Mouse (Mus musculus): ENCODE data around the gene Padi3. TPM values are rescaled to one million over a fixed set of nuclear protein-coding genes. Genes with fewer than 3 reads are reported as not detected.

Gene Padi3
- polyA plus RNA-seq, 1 experiment from 2014 or later: 0.14 TPM

DNA sequence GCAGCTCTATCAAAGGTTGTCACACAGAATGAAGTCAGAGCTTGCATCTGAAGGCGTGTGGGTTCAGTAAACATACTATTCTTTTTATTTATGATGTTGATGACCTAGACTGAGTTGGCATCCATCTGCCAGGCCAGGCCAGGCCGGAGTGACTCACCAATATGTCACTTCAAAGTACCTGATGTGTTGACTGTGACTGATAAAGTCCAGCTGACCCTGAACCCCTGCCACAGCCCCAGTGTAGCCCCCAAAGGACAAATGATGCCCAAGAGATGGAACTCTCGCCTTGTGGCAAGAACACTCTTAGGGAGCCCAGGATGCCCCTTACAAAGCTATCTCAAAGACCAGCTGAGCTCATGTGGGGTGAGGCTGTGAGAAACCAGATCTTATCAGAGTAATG, 54.6 kb downstream of the Padi3 start:
- Histone ChIP-seq H3K9ac (no peak overlapping the region), H3K27ac (no peak overlapping the region), H3K4me2 (no peak overlapping the region), H3K27me3 (no peaks in the 10 kb centered on the region), H3K9me3 (replicated peaks) (no peaks in the 10 kb centered on the region), H3K36me3 (no peaks in the 10 kb centered on the region), H3K4me3 (no peak overlapping the region), H3K4me1 (replicated peaks) (peaks cover 12% of the 10 kb centered on the region)
- WGBS: 73% methylated on average over 3 of the region's 3 CpGs
- ATAC-seq (replicated peaks; ENCODE audit: insufficient number of reproducible peaks, insufficient read depth, low FRiP score, low read depth): no peak

DNA sequence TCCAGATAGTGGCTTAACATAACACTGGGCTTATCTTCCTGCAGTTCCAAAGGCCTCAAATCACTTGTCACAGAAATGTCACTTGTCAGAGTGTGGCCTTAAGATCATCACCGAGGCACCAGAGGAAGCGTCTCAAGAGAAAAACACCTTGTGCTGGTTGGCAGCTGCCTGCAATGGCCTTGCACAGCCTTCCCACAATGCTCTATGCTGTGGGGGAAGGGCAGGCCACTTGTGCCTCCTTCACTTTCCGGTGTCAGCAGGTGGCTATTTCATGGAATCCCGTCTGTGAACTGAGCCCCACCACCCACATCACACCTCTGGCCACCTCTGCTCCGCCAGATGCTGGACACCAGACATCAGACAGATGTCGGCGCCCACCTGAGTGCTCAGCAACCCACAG, 57.1 kb downstream of the Padi3 start:
- Histone ChIP-seq H3K27ac (peak overlapping the region; percentile 58), H3K9me3 (replicated peaks) (no peaks in the 10 kb centered on the region), H3K9ac (no peak overlapping the region), H3K4me3 (no peak overlapping the region), H3K27me3 (no peaks in the 10 kb centered on the region; the same call in 1 of the 2 replicates), H3K4me1 (replicated peaks) (peaks cover 26% of the 10 kb centered on the region), H3K36me3 (no peaks in the 10 kb centered on the region), H3K4me2 (no peak overlapping the region)
- no peak for ATAC-seq (replicated peaks; ENCODE audit: insufficient number of reproducible peaks, insufficient read depth, low FRiP score, low read depth)
- WGBS: 38% methylated on average over 7 of the region's 7 CpGs

DNA sequence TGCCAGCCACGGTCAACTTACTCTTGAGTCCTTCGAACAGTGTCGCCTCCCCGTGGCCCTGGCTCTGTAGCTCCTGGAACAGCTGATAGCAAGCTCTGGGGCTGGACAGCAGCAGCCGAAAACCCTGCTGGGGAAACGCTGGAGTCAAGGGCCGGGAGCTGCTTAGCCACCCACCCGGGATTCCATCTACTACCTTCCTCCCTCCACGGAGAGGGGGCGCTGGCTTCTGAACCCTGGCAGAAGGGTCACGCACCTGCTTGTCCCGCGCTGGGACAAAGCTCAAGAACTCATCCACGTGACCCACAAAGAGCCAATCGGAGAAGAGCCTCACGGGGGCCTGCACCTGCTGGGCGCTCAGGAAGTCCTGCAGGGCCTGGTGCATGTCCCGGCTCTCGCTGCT, 60.1 kb downstream of the Padi3 start:
- Histone ChIP-seq H3K36me3 (no peaks in the 10 kb centered on the region), H3K9me3 (replicated peaks) (no peaks in the 10 kb centered on the region), H3K27ac (no peak overlapping the region), H3K4me3 (peak overlapping the region; percentile 27; the same call in 1 of the 2 replicates), H3K9ac (peak overlapping the region; percentile 34; the same call in 1 of the 2 replicates), H3K27me3 (no peaks in the 10 kb centered on the region; the same call in 1 of the 2 replicates), H3K4me1 (replicated peaks) (peaks cover 34% of the 10 kb centered on the region), H3K4me2 (peak overlapping the region; percentile 53)
- WGBS: 8% methylated on average over 19 of the region's 19 CpGs
- no peak for ATAC-seq (replicated peaks; ENCODE audit: insufficient number of reproducible peaks, insufficient read depth, low FRiP score, low read depth)

DNA sequence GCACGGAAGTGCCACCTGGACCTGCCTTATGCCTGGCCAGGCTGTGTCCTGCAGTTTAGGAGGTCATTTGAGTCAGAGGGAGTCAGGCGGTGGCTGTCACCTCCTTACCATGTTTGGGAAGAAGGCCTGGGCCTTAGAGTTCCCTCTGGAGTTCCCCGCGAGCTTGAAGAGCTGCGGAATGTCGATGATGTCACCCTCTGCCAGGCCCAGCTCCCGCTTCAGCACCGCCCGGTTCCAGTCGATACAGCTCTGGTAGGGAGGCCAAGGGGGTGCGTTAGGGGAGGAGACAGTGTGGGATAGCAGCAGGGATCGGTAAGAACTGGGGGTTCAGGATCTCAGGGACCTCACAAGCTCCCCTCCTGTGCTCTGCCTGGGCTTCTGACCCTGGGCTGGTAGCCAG, 62.5 kb downstream of the Padi3 start:
- Histone ChIP-seq H3K36me3 (no peaks in the 10 kb centered on the region), H3K27ac (peak overlapping the region; percentile 84), H3K9ac (peak overlapping the region; percentile 40), H3K4me2 (peak overlapping the region; percentile 37), H3K4me1 (replicated peaks) (peaks cover 26% of the 10 kb centered on the region), H3K9me3 (replicated peaks) (no peaks in the 10 kb centered on the region), H3K27me3 (peaks cover 4% of the 10 kb centered on the region; the same call in 1 of the 2 replicates), H3K4me3 (peak overlapping the region; percentile 20; the same call in 1 of the 2 replicates)
- 13% methylated on average over 12 of the region's 12 CpGs for WGBS
- peak; percentile 79 for ATAC-seq (replicated peaks; ENCODE audit: insufficient number of reproducible peaks, insufficient read depth, low FRiP score, low read depth)

DNA sequence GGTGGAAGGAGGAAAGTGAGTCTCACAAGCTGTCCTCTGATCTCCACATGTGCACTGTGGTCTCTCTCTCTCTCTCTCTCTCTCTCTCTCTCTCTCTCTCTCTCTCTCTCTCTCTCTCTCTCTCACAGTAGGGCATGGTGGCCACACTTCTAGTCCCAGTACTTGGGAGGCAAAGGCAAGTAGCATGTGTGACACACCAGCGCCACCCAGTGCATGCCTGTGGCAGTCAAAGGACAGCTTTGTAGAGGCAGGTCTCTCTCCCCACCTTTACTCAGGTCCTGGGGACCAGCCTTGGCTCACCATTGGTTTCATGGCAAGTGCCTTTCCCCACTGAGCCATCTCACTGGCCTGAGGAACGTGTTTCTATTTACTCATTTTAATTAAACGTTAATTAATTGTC, 65.8 kb downstream of the Padi3 start:
- H3K4me1 ChIP-seq (replicated peaks): peaks cover 16% of the 10 kb centered on the region
- H3K4me3 ChIP-seq: no peak overlapping the region
- H3K9me3 ChIP-seq (replicated peaks): no peaks in the 10 kb centered on the region
- 26% methylated on average over 3 of the region's 3 CpGs for WGBS
- H3K4me2 ChIP-seq: no peak overlapping the region
- H3K36me3 ChIP-seq: no peaks in the 10 kb centered on the region
- no peak overlapping the region for H3K9ac ChIP-seq
- H3K27me3 ChIP-seq: peaks cover 4% of the 10 kb centered on the region; the same call in 1 of the 2 replicates
- ATAC-seq (replicated peaks; ENCODE audit: insufficient number of reproducible peaks, insufficient read depth, low FRiP score, low read depth): no peak
- no peak overlapping the region for H3K27ac ChIP-seq

DNA sequence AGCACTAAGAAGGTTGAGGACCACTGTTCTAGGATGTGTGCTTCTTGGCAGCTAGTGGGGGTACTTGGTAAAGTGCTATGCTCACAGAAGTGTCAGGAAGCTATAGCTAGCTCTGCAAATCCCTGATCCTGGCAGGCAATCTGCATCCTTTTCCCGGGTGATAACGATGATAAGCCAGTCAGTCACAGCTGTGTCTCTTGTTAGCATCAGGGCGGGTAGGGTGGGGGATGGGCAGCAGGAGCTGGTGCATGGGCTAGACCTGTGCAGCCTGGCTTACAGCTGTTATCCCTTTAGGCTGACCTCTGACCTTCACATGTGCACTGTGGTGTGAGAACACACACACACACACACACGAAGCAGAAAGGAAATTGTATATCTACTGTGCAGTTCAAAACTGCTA, 67.4 kb downstream of the Padi3 start:
- Histone ChIP-seq H3K27me3 (peaks cover 4% of the 10 kb centered on the region; the same call in 1 of the 2 replicates), H3K36me3 (no peaks in the 10 kb centered on the region), H3K4me1 (replicated peaks) (peaks cover 8% of the 10 kb centered on the region), H3K4me2 (no peak overlapping the region), H3K4me3 (no peak overlapping the region), H3K9ac (no peak overlapping the region), H3K9me3 (replicated peaks) (no peaks in the 10 kb centered on the region), H3K27ac (no peak overlapping the region)
- ATAC-seq (replicated peaks; ENCODE audit: insufficient number of reproducible peaks, insufficient read depth, low FRiP score, low read depth): no peak
- 22% methylated on average over 4 of the region's 4 CpGs for WGBS

DNA sequence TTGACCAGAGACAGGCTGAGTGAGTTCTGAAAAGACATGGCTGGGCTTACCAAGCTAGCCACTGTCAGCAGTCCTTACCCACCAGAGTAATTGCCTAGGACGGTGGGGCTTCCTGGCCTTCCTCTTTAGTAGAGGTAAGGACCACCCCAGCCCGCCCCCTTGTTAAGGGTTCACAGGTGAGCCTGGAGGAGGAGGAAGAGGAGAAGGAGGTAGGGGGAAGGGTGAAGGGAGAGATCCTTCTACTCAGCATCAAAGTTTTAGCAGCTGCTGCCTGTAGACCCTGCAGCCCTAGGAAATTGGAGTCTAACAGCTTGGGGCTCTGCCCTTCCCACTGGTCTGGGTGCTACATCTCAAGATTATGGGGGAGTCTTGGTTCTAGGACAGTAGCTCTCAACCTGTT, 67.9 kb downstream of the Padi3 start, which contains the start of gene Padi6:
Gene Padi6, minus strand, starts transcription at position 101 of the 400 bp plus-strand sequence.
- H3K4me1 ChIP-seq (replicated peaks): peaks cover 3% of the 10 kb centered on the region
- H3K36me3 ChIP-seq: no peaks in the 10 kb centered on the region
- H3K9ac ChIP-seq: no peak within 1 kb of the TSS
- no peak within 1 kb of the TSS for H3K27ac ChIP-seq
- no peak within 1 kb of the TSS for H3K4me2 ChIP-seq
- no peak within 1 kb of the TSS for H3K4me3 ChIP-seq
- WGBS: 55% methylated on average over 2 of the region's 2 CpGs
- peaks cover 4% of the 10 kb centered on the region; the same call in 1 of the 2 replicates for H3K27me3 ChIP-seq
- H3K9me3 ChIP-seq (replicated peaks): no peaks in the 10 kb centered on the region
- no peak for ATAC-seq (replicated peaks; ENCODE audit: insufficient number of reproducible peaks, insufficient read depth, low FRiP score, low read depth)

DNA sequence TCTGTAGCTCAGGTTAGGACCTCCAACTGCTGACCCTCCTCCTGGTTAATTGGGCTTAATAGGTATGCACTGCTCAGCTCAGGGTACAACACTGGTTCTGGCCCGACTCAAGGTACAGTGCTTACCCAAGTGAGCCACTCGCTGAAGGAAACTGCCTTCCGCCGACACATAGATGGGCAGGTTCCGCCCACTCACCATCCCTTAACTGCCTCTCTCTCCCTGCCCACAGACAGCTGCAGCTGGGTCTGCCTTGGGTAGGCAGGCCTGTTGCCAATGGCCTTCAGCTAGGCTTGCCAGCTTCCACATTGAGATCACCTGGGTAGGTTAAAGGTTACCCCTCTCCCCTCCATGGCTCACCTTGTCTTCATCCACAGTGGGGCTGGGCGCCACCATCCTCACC, 69.0 kb downstream of the Padi3 start:
- no peaks in the 10 kb centered on the region for H3K4me1 ChIP-seq (replicated peaks)
- WGBS: 74% methylated on average over 6 of the region's 6 CpGs

DNA sequence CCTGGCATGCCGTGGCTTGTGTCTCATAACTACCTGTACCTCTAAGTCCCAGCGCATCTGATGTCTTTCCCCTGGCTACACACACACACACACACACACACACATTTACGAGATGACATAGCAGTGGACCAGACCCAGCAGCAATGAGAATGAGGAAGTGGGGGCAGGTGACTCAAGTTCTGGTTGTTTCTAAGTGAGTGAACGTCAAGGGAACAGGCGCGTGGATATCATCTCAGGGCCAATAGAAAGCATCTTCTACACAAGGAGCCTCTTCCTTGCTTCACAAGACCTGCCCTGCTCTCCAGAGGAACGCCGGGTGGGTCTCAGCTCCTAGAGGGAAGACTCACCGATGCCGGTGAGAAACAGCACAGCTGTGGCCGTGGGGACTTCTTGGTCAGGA, 69.8 kb downstream of the Padi3 start:
- no peak overlapping the region for H3K27ac ChIP-seq
- ATAC-seq (replicated peaks; ENCODE audit: insufficient number of reproducible peaks, insufficient read depth, low FRiP score, low read depth): no peak
- no peaks in the 10 kb centered on the region for H3K9me3 ChIP-seq (replicated peaks)
- H3K9ac ChIP-seq: no peak overlapping the region
- no peak overlapping the region for H3K4me3 ChIP-seq
- H3K36me3 ChIP-seq: no peaks in the 10 kb centered on the region
- peaks cover 4% of the 10 kb centered on the region; the same call in 1 of the 2 replicates for H3K27me3 ChIP-seq
- H3K4me1 ChIP-seq (replicated peaks): no peaks in the 10 kb centered on the region
- WGBS: 85% methylated on average over 11 of the region's 11 CpGs
- no peak overlapping the region for H3K4me2 ChIP-seq

More for the DNA sequence above, 69.0 kb downstream of the Padi3 start:
- Histone ChIP-seq H3K27ac (no peak overlapping the region), H3K36me3 (no peaks in the 10 kb centered on the region), H3K4me3 (no peak overlapping the region), H3K9ac (no peak overlapping the region), H3K9me3 (replicated peaks) (no peaks in the 10 kb centered on the region), H3K4me2 (no peak overlapping the region), H3K27me3 (peaks cover 4% of the 10 kb centered on the region; the same call in 1 of the 2 replicates)
- ATAC-seq (replicated peaks; ENCODE audit: insufficient number of reproducible peaks, insufficient read depth, low FRiP score, low read depth): no peak

Other genes starting within 250 kb of the Padi3 start
- 15.3 and 21.8 TPM in 2 replicates for gene Arhgef10l, start 144.6 kb downstream of the Padi3 start, polyA plus RNA-seq (2015; fragmentation: Nextera tagmentation; extraction: Ambion mirVana)
- 13.9 and 24.6 TPM in 2 replicates for gene Rcc2, start 110.1 kb downstream of the Padi3 start, polyA plus RNA-seq (2015; fragmentation: Nextera tagmentation; extraction: Ambion mirVana)
- 0.30 TPM in 1 of 2 replicates, not detected in the other for gene Padi6, start 68.0 kb downstream of the Padi3 start, polyA plus RNA-seq (2015; fragmentation: Nextera tagmentation; extraction: Ambion mirVana)
- gene Padi4, start 36.4 kb downstream of the Padi3 start, polyA plus RNA-seq (2015; fragmentation: Nextera tagmentation; extraction: Ambion mirVana): 1.9 and 2.5 TPM in 2 replicates
- gene Padi1, start 35.1 kb upstream of the Padi3 start, polyA plus RNA-seq (2015; fragmentation: Nextera tagmentation; extraction: Ambion mirVana): 0.05 and 0.08 TPM in 2 replicates
- 1.2 and 3.1 TPM in 2 replicates for gene Padi2, start 95.7 kb upstream of the Padi3 start, polyA plus RNA-seq (2015; fragmentation: Nextera tagmentation; extraction: Ambion mirVana)
- gene Sdhb, start 150.6 kb upstream of the Padi3 start, polyA plus RNA-seq (2015; fragmentation: Nextera tagmentation; extraction: Ambion mirVana): 812 and 965 TPM in 2 replicates
- 23.4 and 38.8 TPM in 2 replicates for gene Atp13a2, start 176.2 kb upstream of the Padi3 start, polyA plus RNA-seq (2015; fragmentation: Nextera tagmentation; extraction: Ambion mirVana)
- 237 and 341 TPM in 2 replicates for gene Mfap2, start 199.8 kb upstream of the Padi3 start, polyA plus RNA-seq (2015; fragmentation: Nextera tagmentation; extraction: Ambion mirVana)
- 3.4 and 4.7 TPM in 2 replicates for gene Crocc, start 249.9 kb upstream of the Padi3 start, polyA plus RNA-seq (2015; fragmentation: Nextera tagmentation; extraction: Ambion mirVana)